Mouse (Mus musculus) hindbrain, embryonic 14.5 days (tissue): Measurements from ENCODE around the gene Fa2h. TPM values are rescaled to one million over a fixed set of nuclear protein-coding genes. Genes with fewer than 3 reads are reported as not detected.
"Not testable (repeated sequence)": the region's sequence is repeated elsewhere in the genome, so short reads cannot be mapped to it uniquely, and the experiment has no call there.

Source experiments
- ATAC-seq: fragments of 200-750 bp; cut with Nextera tagmentation; 2 replicates; pipeline ENCODE4 v1.8.0; 2017; ENCODE audit warnings: moderate number of reproducible peaks, mild to moderate bottlenecking, moderate TSS enrichment, moderate library complexity; ENCODE audit not compliant: low FRiP score
- DNase-seq: peaks from one replicate; pipeline ENCODE4 v3.0.0-alpha.2; 2015; ENCODE audit warnings: low spot score
- H3K27ac ChIP-seq: fragments of 300-500 bp; sonication (generic); 2 replicates; pipeline ENCODE4 v1.5.1; 2014; ENCODE audit warnings: mild to moderate bottlenecking, moderate library complexity
- H3K27me3 ChIP-seq: fragments of 300-500 bp; sonication (generic); 2 replicates; pipeline ENCODE4 v1.6.1; 2014; ENCODE audit warnings: mild to moderate bottlenecking, low read length, mixed read lengths; ENCODE audit not compliant: control insufficient read depth, insufficient read depth
- H3K36me3 ChIP-seq: fragments of 300-500 bp; sonication (generic); replicated peaks from 2 replicates; pipeline ENCODE4 v1.6.1; 2014; ENCODE audit not compliant: control insufficient read depth, insufficient read depth
- H3K4me1 ChIP-seq: fragments of 300-500 bp; sonication (generic); replicated peaks from 2 replicates; pipeline ENCODE4 v1.6.1; 2014; ENCODE audit warnings: antibody characterized with exemption, low read length, mixed read lengths; ENCODE audit not compliant: control insufficient read depth, insufficient read depth
- H3K4me2 ChIP-seq: fragments of 300-500 bp; sonication (generic); replicated peaks from 2 replicates; pipeline ENCODE4 v1.6.1; 2014; ENCODE audit warnings: mild to moderate bottlenecking, moderate library complexity
- H3K4me3 ChIP-seq: fragments of 300-500 bp; sonication (generic); replicated peaks from 2 replicates; pipeline ENCODE4 v1.5.1; 2014; ENCODE audit warnings: mild to moderate bottlenecking, low read length
- H3K9ac ChIP-seq: fragments of 300-500 bp; sonication (generic); 2 replicates; pipeline ENCODE4 v1.6.1; 2014
- H3K9me3 ChIP-seq: fragments of 300-500 bp; sonication (generic); 2 replicates; pipeline ENCODE4 v1.6.1; 2016; ENCODE audit warnings: low read length; ENCODE audit not compliant: control insufficient read depth
- WGBS: fragments of 180-500 bp; shearing (Covaris S2); extraction: QIAGEN DNeasy Blood & Tissue Kit; methylation state at CpG from one replicate; pipeline ENCODE4 v1.1.7; 2014; 5-methylcytosine and 5-hydroxymethylcytosine counted together
- polyA plus RNA-seq: library from polyadenylated mRNA; unstranded; fragments of >200 nt; fragmentation: Nextera tagmentation; extraction: Ambion mirVana; gene quantifications from 2 replicates; pipeline ENCODE4 v1.2.1, GENCODE M21; 2014

Fa2h gene
- polyA plus RNA-seq, 1 experiment from 2014 or later: 0.74 TPM

- Histone ChIP-seq H3K27me3 (peaks cover 21% of the 10 kb centered on the region), H3K9ac (no peak overlapping the region), H3K4me2 (peak overlapping the region; percentile 66), H3K9me3 (no peaks in the 10 kb centered on the region), H3K4me1 (peaks cover 6% of the 10 kb centered on the region; the same call in 1 of the 2 replicates), H3K27ac (no peak overlapping the region), H3K4me3 (peak overlapping the region; percentile 32), H3K36me3 (no peaks in the 10 kb centered on the region)
- ATAC-seq (no peak), DNase-seq (no peak)
- 52% methylated on average over 12 of the region's 12 CpGs for WGBS
Measured at GRCm38 (mm10) chr8:111338370-111339208, 55.0 kb downstream of the Fa2h start.

GRCm38 (mm10) chr8:111337890-111338347 is 55.7 kb downstream of the Fa2h start, which contains the start of gene Mlkl:
TSS of gene Mlkl (minus strand) at chr8:111338177.
- Histone ChIP-seq H3K9ac (peak within 1 kb of the TSS; percentile 34; the same call in 1 of the 2 replicates), H3K27ac (no peak within 1 kb of the TSS), H3K4me3 (peak within 1 kb of the TSS; percentile 32), H3K4me2 (peak within 1 kb of the TSS; percentile 66), H3K4me1 (peaks cover 6% of the 10 kb centered on the region; the same call in 1 of the 2 replicates), H3K9me3 (no peaks in the 10 kb centered on the region), H3K36me3 (no peaks in the 10 kb centered on the region), H3K27me3 (peaks cover 21% of the 10 kb centered on the region)
- DNase-seq (peak; percentile 63), ATAC-seq (no peak)
- WGBS: 1% methylated on average over 29 of the region's 29 CpGs

GRCm38 (mm10) chr8:111337311-111337889 is 56.2 kb downstream of the Fa2h start:
- no peak overlapping the region for H3K27ac ChIP-seq

GRCm38 (mm10) chr8:111336692-111337091 is 56.9 kb downstream of the Fa2h start:
- Histone ChIP-seq H3K9ac (no peak overlapping the region), H3K36me3 (no peaks in the 10 kb centered on the region), H3K27me3 (peaks cover 21% of the 10 kb centered on the region), H3K27ac (no peak overlapping the region), H3K4me1 (peaks cover 6% of the 10 kb centered on the region; the same call in 1 of the 2 replicates), H3K9me3 (no peaks in the 10 kb centered on the region), H3K4me3 (no peak overlapping the region), H3K4me2 (no peak overlapping the region)
- ATAC-seq (no peak), DNase-seq (no peak)
- WGBS: 85% methylated on average over 4 of the region's 4 CpGs

More at GRCm38 (mm10) chr8:111337311-111337889, 56.2 kb downstream of the Fa2h start:
- peak overlapping the region; percentile 32 for H3K4me3 ChIP-seq
- ATAC-seq: no peak
- no peak for DNase-seq
- peak overlapping the region; percentile 34; the same call in 1 of the 2 replicates for H3K9ac ChIP-seq
- WGBS: 39% methylated on average over 17 of the region's 17 CpGs
- H3K36me3 ChIP-seq: no peaks in the 10 kb centered on the region
- H3K4me2 ChIP-seq: peak overlapping the region; percentile 66
- peaks cover 21% of the 10 kb centered on the region for H3K27me3 ChIP-seq
- peaks cover 6% of the 10 kb centered on the region; the same call in 1 of the 2 replicates for H3K4me1 ChIP-seq
- no peaks in the 10 kb centered on the region for H3K9me3 ChIP-seq

DNA sequence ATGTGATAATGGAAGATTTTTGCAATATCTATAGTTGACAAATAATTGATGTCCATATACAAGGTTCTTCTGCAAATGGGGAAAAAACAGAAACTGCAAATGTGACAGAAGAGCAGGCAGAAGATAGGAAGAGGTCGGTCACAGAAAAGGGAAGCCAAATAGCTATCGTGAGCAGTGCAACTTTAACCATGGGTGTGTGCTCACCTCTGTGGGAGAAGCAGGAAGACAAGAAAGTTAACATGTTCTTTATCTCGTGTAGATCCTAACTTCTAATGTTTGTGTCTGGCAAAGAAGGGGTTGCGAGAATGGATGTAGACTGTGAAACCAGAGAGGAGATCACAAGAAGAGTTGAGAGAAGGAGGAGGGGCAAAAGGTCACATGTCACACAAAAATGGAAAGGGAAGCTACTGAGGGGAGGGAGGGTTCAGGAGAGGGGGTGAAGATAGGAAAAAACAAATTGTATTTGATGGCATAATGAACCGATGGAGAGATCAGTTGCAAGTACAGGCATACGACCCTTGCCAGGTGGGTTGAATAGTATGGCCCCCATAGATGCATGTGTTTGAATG is 68.3 kb downstream of the Fa2h start:
- Histone ChIP-seq H3K4me3 (no peak overlapping the region), H3K9ac (no peak overlapping the region), H3K27me3 (no peaks in the 10 kb centered on the region), H3K27ac (no peak overlapping the region), H3K9me3 (no peaks in the 10 kb centered on the region), H3K36me3 (no peaks in the 10 kb centered on the region), H3K4me1 (no peaks in the 10 kb centered on the region), H3K4me2 (no peak overlapping the region)
- no peak for DNase-seq
- ATAC-seq: no peak
- WGBS: 87% methylated on average over 6 of the region's 6 CpGs

GRCm38 (mm10) chr8:111314729-111315128 is 78.9 kb downstream of the Fa2h start:
- H3K4me3 ChIP-seq: no peak overlapping the region
- H3K4me2 ChIP-seq: no peak overlapping the region
- no peaks in the 10 kb centered on the region for H3K4me1 ChIP-seq
- WGBS: 88% methylated on average over 12 of the region's 12 CpGs
- no peaks in the 10 kb centered on the region for H3K9me3 ChIP-seq
- H3K27ac ChIP-seq: no peak overlapping the region
- H3K27me3 ChIP-seq: no peaks in the 10 kb centered on the region
- H3K36me3 ChIP-seq: no peaks in the 10 kb centered on the region
- no peak overlapping the region for H3K9ac ChIP-seq
- no peak for DNase-seq
- ATAC-seq: no peak

DNA sequence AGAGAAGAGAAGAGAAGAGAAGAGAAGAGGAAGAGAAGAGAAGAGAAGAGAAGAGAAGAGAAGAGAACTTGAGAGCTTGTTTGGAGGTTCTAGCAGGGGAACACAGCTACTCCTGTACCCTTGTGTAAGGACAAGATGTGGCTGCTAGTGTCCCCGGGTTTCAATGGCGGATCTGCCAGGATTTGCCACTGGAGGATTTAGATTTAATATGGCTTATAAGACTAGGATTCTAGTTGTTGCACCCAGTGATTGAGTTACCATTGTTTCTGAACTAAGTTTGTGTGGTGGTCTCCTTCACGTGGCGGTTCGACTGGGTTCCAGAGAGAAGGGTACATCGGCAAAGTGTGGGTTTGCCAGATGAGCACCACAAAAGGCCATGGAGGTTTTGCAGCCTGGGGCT is 79.7 kb downstream of the Fa2h start:
- H3K27ac ChIP-seq, H3K27me3 ChIP-seq, H3K9ac ChIP-seq, H3K9me3 ChIP-seq, DNase-seq, H3K4me2 ChIP-seq, H3K4me3 ChIP-seq, H3K4me1 ChIP-seq, ATAC-seq, H3K36me3 ChIP-seq: not testable (repeated sequence)
- 97% methylated on average over 6 of the region's 6 CpGs for WGBS

GRCm38 (mm10) chr8:111312758-111313162 is 80.9 kb downstream of the Fa2h start:
- Histone ChIP-seq H3K4me2 (no peak overlapping the region), H3K4me1 (no peaks in the 10 kb centered on the region), H3K9ac (no peak overlapping the region), H3K27me3 (no peaks in the 10 kb centered on the region), H3K9me3 (no peaks in the 10 kb centered on the region), H3K4me3 (no peak overlapping the region), H3K36me3 (no peaks in the 10 kb centered on the region), H3K27ac (no peak overlapping the region)
- ATAC-seq (no peak), DNase-seq (no peak)
- 83% methylated on average over 3 of the region's 3 CpGs for WGBS

DNA sequence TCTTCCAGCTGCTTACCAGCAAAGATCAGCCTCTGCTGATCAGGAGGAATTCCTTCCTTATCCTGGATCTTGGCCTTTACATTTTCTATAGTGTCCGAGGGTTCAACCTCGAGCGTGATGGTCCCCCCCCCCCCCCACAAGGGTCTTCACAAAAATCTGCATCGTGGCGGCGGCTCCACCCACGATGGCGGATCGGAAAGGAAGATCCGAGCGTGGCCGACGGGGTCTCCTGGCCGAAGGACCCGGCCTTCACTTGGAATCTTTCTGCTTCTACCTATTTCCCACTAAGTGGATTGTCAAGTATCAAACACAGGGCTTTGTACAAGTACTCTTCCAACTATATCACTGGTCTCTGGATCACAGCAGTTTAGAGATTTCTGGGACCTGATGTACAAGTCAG is 83.6 kb downstream of the Fa2h start:
- ATAC-seq, H3K9ac ChIP-seq, H3K4me1 ChIP-seq, H3K36me3 ChIP-seq, H3K27me3 ChIP-seq, H3K4me3 ChIP-seq, DNase-seq, H3K9me3 ChIP-seq, H3K4me2 ChIP-seq, H3K27ac ChIP-seq: not testable (repeated sequence)
- 88% methylated on average over 15 of the region's 15 CpGs for WGBS
